Mouse (Mus musculus): ENCODE results near the gene Pakap.

DNA sequence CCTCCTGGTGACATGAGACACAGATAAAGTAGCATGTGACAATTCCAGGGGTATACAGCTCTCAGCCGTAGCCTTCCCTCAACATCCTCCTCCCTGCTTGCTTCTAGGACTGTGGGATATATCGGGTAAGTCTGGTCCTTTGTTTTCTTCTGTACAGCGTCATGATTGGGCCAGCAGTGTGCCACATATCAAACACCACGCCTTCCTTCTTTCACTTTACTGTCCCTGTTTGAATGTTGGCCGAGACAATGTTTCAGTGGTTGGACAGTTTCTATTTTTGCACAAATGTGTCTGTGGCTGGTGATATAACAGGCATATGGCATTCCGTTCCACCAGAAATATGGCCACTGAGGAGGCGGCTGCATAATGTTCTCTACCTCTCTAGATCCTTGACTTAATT, 54.8 kb downstream of the Pakap start:
- TF ChIP-seq CTCF (IDR thresholded peaks at IDR 0.05; ENCODE audit: insufficient read depth, low read depth, low read length) (no peak), POLR2A (IDR thresholded peaks at IDR 0.05; ENCODE audit: insufficient read depth, low read depth, low read length) (no peak)
